Mouse (Mus musculus) liver, embryonic 16.5 days (tissue): ENCODE data around the gene Exosc6. TPM values are rescaled to one million over a fixed set of nuclear protein-coding genes. Genes with fewer than 3 reads are reported as not detected.
"Not testable (repeated sequence)": the region's sequence is repeated elsewhere in the genome, so short reads cannot be mapped to it uniquely, and the experiment has no call there.

Experiments
- ATAC-seq: fragments of 200-750 bp; cut with Nextera tagmentation; 2 replicates; pipeline ENCODE4 v1.8.0; 2017; ENCODE audit warnings: low read depth, mild to moderate bottlenecking, moderate number of reproducible peaks, moderate library complexity
- H3K27ac ChIP-seq: fragments of 300-500 bp; sonication (generic); 2 replicates; pipeline ENCODE4 v1.5.1; 2014; ENCODE audit warnings: mild to moderate bottlenecking, low read length
- H3K27me3 ChIP-seq: fragments of 300-500 bp; sonication (generic); 2 replicates; pipeline ENCODE4 v1.6.1; 2014; ENCODE audit warnings: low read depth, low read length, mixed read lengths; ENCODE audit not compliant: control insufficient read depth, insufficient read depth
- H3K36me3 ChIP-seq: fragments of 300-500 bp; sonication (generic); 2 replicates; pipeline ENCODE4 v1.6.1; 2014; ENCODE audit warnings: mild to moderate bottlenecking; ENCODE audit not compliant: control insufficient read depth, insufficient read depth
- H3K4me1 ChIP-seq: fragments of 300-500 bp; sonication (generic); 2 replicates; pipeline ENCODE4 v1.6.1; 2014; ENCODE audit warnings: low read depth, low read length, mixed read lengths; ENCODE audit not compliant: control insufficient read depth
- H3K4me2 ChIP-seq: fragments of 300-500 bp; sonication (generic); 2 replicates; pipeline ENCODE4 v1.6.1; 2014; ENCODE audit warnings: low read depth, low read length, mixed read lengths
- H3K4me3 ChIP-seq: fragments of 300-500 bp; sonication (generic); 2 replicates; pipeline ENCODE4 v1.5.1; 2014; ENCODE audit warnings: low read depth, mild to moderate bottlenecking, low read length
- H3K9ac ChIP-seq: fragments of 300-500 bp; sonication (generic); 2 replicates; pipeline ENCODE4 v1.6.1; 2014; ENCODE audit warnings: low read depth, low read length
- H3K9me3 ChIP-seq: fragments of 300-500 bp; sonication (generic); replicated peaks from 2 replicates; pipeline ENCODE4 v1.6.1; 2016; ENCODE audit warnings: low read length; ENCODE audit not compliant: control insufficient read depth
- WGBS: fragments of 180-500 bp; shearing (Covaris S2); extraction: QIAGEN DNeasy Blood & Tissue Kit; methylation state at CpG from one replicate; pipeline ENCODE4 v1.1.7; 2014; ENCODE audit not compliant: insufficient replicate concordance; 5-methylcytosine and 5-hydroxymethylcytosine counted together
- polyA plus RNA-seq: library from polyadenylated mRNA; unstranded; fragments of >200 nt; fragmentation: Nextera tagmentation; extraction: Ambion mirVana; gene quantifications from 2 replicates; pipeline ENCODE4 v1.2.1, GENCODE M21; 2015

Gene Exosc6
- not detected in 2 replicates for polyA plus RNA-seq

DNA sequence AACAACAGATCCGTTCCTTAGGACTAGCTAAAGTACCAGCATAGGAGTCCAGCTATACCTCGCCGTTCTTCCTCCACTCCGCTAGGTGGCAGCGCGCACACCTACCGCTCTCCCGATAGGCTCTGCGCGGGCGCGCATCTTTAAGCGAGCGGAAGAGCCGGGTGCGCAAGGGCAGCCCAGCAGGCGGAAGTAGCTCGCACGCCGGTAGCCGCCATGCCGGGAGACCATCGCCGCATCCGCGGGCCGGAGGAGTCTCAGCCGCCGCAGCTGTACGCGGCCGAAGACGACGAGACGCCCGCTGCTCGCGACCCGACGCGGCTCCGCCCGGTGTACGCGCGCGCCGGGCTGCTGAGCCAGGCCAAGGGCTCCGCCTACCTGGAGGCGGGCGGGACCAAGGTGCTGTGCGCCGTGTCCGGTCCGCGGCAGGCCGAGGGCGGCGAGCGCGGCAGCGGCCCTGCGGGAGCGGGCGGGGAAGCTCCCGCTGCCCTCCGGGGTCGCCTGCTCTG, at the start of gene Exosc6:
Gene Exosc6, plus strand, starts transcription at position 182 of the 506 bp plus-strand sequence.
- Histone ChIP-seq H3K4me3 (peak within 1 kb of the TSS; percentile 96), H3K9ac (peak within 1 kb of the TSS; percentile 87), H3K27me3 (no peaks in the 10 kb centered on the region), H3K4me1 (peaks cover 27% of the 10 kb centered on the region), H3K27ac (peak within 1 kb of the TSS; percentile 88), H3K36me3 (peaks cover 47% of the 10 kb centered on the region), H3K4me2 (peak within 1 kb of the TSS; percentile 100), H3K9me3 (no peaks in the 10 kb centered on the region)
- ATAC-seq, result peak; percentile 91
- WGBS, result under 1% methylated on average over 61 of the region's 68 CpGs

DNA sequence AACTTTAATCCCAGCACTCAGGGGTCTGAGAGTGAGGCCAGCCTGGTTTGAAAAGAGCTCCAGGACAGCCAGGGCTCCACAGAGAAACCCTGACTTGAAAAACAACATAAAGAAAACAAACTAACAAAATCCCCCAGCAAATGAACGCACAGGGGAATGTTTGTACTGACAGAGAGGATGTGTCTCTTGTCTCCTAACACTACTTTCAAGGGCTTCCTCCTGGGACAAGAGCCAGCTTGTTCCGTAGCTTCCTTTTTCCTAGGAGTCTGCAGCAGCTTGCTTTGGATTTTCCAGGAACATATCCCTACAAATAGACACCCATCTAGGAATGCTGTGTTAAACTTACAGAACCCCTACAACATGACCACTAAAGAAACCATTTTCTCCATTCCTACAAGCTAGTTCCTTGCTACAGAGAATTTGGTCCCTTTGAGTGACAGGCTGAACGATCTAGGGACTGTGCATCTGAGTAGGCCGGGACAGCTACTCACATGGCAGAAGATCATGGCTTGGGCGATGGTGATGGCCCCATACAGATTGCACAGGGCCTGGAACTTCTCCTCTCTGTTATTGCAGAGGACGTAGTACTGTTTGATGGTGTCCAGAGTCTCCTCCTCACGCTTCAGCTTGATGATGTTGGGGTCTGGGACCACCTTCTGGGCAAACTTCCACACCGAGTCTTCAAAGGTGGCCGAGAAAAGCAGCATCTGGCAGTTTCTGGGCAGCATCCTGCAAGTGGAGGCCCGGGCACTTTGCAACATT, 45.7 kb upstream of the Exosc6 start:
- not testable (repeated sequence) for H3K4me1 ChIP-seq, H3K9me3 ChIP-seq, ATAC-seq, H3K27ac ChIP-seq, H3K4me3 ChIP-seq, H3K27me3 ChIP-seq, H3K4me2 ChIP-seq, H3K9ac ChIP-seq
- peaks cover 12% of the 10 kb centered on the region for H3K36me3 ChIP-seq
- 72% methylated on average over 8 of the region's 10 CpGs for WGBS

DNA sequence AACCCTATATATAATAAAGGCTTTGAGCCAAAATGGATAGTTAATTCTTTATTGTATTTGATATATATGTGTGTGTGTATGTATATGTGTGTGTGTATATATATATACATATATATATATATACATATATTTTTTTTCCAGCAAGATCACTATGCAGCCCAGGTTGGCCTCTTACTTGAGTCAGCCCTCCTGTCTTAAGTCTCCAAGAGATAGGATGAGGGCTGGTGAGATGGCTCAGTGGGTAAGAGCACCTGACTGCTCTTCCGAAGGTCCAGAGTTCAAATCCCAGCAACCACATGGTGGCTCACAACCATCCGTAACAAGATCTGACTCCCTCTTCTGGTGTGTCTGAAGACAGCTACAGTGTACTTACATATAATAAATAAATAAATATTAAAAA, 29.5 kb upstream of the Exosc6 start:
- H3K27ac ChIP-seq, ATAC-seq, H3K9me3 ChIP-seq, H3K9ac ChIP-seq, H3K4me3 ChIP-seq, H3K27me3 ChIP-seq, H3K4me2 ChIP-seq, H3K4me1 ChIP-seq, H3K36me3 ChIP-seq: not testable (repeated sequence)
- WGBS, result 94% methylated on average over 1 of the region's 2 CpGs

DNA sequence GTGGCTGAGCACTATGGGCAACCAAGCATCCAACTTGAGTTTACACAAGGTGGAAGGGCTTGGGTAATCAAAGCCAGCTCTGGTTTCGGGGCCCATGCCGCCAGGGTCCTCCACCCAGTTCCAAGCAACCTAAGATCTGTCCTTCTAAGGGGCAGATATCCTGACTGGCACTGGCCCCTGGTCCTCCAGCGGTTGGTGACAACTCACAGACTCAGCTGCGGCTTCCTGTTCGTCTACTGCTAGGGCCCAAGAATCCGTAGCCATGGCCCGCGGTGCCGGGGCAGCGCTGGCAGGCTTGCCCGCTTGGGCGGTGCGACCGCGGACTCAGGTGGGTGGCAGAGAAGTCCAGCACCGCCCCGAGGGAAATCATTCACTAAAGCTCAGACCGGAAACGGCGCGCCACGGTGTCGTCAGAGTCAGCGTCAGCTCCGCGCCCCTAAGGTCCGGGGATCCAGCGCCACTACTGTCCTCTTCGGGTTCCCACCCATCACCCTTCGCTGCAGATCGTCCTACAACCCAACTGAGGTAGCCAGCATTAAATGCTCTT, 28.7 kb upstream of the Exosc6 start:
- ATAC-seq, result peak; percentile 97
- peak overlapping the region; percentile 88 for H3K9ac ChIP-seq
- no peaks in the 10 kb centered on the region for H3K9me3 ChIP-seq
- WGBS, result under 1% methylated on average over 31 of the region's 31 CpGs
- peak overlapping the region; percentile 93 for H3K4me2 ChIP-seq
- no peaks in the 10 kb centered on the region for H3K36me3 ChIP-seq
- H3K27me3 ChIP-seq, result no peaks in the 10 kb centered on the region
- H3K27ac ChIP-seq, result peak overlapping the region; percentile 73
- H3K4me3 ChIP-seq, result peak overlapping the region; percentile 77
- H3K4me1 ChIP-seq, result peaks cover 7% of the 10 kb centered on the region

DNA sequence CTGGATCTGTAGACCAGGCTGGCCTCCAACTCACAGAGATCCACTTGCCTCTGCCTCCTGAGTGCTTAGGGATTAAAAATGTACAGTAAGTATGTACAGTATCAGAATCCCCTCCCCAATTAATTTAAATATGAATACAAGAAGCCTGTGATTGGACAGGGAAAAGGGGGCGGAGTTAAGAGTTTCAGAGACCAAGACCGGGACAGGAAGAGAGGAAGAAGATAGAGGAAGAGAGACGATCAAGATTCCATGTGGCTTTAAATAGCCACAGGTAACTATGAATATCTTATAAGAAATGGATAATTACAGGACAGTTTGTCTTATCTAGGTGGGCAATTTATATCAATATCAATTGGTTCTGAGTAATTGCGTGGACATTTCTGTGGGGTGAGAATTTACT, 26.6 kb upstream of the Exosc6 start:
- H3K9me3 ChIP-seq, result no peaks in the 10 kb centered on the region
- peaks cover 12% of the 10 kb centered on the region for H3K4me1 ChIP-seq
- peak overlapping the region; percentile 35 for H3K4me2 ChIP-seq
- ATAC-seq, result no peak
- H3K4me3 ChIP-seq, result no peak overlapping the region
- H3K36me3 ChIP-seq, result no peaks in the 10 kb centered on the region
- 26% methylated on average over 4 of the region's 4 CpGs for WGBS
- H3K27me3 ChIP-seq, result no peaks in the 10 kb centered on the region
- no peak overlapping the region for H3K27ac ChIP-seq
- no peak overlapping the region for H3K9ac ChIP-seq

DNA sequence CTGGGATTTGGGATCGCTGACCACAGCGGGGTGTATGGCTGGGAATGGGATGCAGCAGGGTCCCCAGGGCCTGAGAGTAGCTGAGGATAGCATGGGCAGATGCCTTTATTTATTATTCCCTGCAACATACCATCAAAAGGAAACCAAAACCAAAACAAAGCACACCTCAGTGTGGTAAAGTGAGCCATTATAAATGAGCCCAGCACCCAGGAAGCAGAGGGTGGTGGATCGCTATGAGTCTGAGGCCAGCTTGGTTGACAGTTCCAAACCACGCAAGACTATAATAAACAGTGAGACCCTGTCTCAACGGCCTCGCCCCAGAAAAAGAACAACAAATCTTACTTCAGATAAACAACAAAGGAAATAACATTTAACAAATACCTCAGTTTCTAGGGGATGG, 26.1 kb upstream of the Exosc6 start:
- Histone ChIP-seq H3K4me3 (peak overlapping the region; percentile 19), H3K36me3 (no peaks in the 10 kb centered on the region), H3K27ac (no peak overlapping the region), H3K4me2 (peak overlapping the region; percentile 35), H3K27me3 (no peaks in the 10 kb centered on the region), H3K9ac (no peak overlapping the region), H3K9me3 (no peaks in the 10 kb centered on the region), H3K4me1 (peaks cover 17% of the 10 kb centered on the region)
- WGBS, result 69% methylated on average over 6 of the region's 6 CpGs
- ATAC-seq, result no peak

DNA sequence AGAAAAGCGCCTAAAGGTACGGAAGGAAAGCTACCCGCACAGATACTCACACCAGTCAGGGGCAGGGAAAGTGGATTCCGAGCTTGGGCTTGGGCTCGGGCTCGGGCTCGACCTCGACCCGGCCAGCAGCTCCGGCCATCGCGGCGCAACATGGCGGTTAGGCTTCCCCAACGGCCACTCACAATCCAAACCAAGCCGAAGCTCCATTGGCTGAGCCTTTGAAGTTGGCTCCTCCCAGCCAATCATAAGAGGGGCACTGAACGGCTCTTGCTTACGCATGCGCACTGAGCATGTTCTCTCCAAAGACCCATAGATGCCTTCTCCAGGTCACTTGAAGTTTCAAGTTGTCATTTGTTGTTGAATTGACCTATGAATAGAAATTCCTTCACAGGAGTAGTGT, 24.6 kb upstream of the Exosc6 start, which contains the start of gene Ddx19b:
Gene Ddx19b, minus strand, starts transcription at position 180 of the 400 bp plus-strand sequence.
- no peaks in the 10 kb centered on the region for H3K9me3 ChIP-seq
- H3K36me3 ChIP-seq, result peaks cover 2% of the 10 kb centered on the region; the same call in 1 of the 2 replicates
- 87% methylated on average over 19 of the region's 19 CpGs for WGBS
- H3K4me2 ChIP-seq, result no peak within 1 kb of the TSS
- no peak within 1 kb of the TSS for H3K9ac ChIP-seq
- H3K27ac ChIP-seq, result no peak within 1 kb of the TSS
- no peak within 1 kb of the TSS for H3K4me3 ChIP-seq
- no peaks in the 10 kb centered on the region for H3K27me3 ChIP-seq
- H3K4me1 ChIP-seq, result peaks cover 30% of the 10 kb centered on the region
- ATAC-seq, result no peak

DNA sequence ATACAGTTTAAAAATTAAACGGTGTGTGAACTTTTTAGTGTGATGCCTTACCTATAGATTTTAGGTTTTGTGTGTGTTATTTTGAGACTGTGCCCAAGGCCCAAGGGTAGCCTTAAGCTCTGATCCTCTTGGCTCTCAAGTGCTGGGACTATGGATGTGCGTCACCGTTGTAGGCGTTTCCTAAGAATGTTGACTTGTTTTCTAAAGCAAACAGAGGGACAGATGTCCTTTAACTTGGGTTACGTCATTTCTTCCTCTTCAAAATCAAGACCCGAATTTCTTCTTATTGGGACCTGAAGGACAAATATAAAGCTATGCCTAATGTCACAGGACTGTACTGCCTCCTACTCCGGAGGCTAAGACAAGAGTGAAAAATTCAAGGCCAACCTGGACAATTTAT, 23.2 kb upstream of the Exosc6 start, which contains the start of gene Aars:
Gene Aars, plus strand, starts transcription at position 229 of the 400 bp plus-strand sequence.
- H3K4me3 ChIP-seq, result peak within 1 kb of the TSS; percentile 85
- WGBS, result 88% methylated on average over 7 of the region's 7 CpGs
- H3K9ac ChIP-seq, result peak within 1 kb of the TSS; percentile 94
- no peaks in the 10 kb centered on the region for H3K27me3 ChIP-seq
- H3K4me2 ChIP-seq, result peak within 1 kb of the TSS; percentile 71
- H3K9me3 ChIP-seq, result no peaks in the 10 kb centered on the region
- peaks cover 13% of the 10 kb centered on the region for H3K36me3 ChIP-seq
- H3K4me1 ChIP-seq, result peaks cover 26% of the 10 kb centered on the region
- ATAC-seq, result no peak
- peak within 1 kb of the TSS; percentile 89 for H3K27ac ChIP-seq
